Mouse (Mus musculus): ENCODE measurements around the gene Ttll11. TPM values are rescaled to one million over a fixed set of nuclear protein-coding genes. Genes with fewer than 3 reads are reported as not detected.

The Ttll11 gene
- polyA plus RNA-seq, 1 experiment from 2014 or later: 1.5 TPM

DNA sequence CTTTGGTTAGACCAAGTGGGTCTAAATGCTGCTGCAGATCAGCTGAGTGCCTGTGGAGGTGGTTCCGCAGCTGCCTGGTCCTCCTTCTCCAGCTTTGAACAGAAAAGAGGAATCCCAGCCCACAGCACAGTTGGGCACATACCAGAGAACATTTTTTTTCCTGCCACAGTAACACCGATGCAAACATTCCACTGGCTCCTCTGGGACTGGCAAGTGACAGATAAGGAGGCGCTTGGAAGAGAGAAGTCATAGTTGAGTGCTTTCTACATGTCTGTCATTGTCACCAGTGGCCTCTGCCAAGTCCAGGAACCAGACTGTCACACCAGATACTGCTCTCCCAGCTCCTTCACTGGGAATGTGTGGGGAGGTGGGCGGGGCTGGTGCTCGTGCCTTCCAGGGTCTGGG lies 204.1 kb downstream of the Ttll11 start:
- Histone ChIP-seq H3K36me3 (ENCODE audit: insufficient read depth, low read length) (no peaks in the 10 kb centered on the region), H3K9me3 (replicated peaks; ENCODE audit: low read length) (no peaks in the 10 kb centered on the region), H3K4me3 (replicated peaks; ENCODE audit: low read depth, low read length) (no peak overlapping the region), H3K4me2 (ENCODE audit: low read length) (no peak overlapping the region), H3K9ac (ENCODE audit: low read depth, low read length) (no peak overlapping the region), H3K27ac (no peak overlapping the region), H3K27me3 (ENCODE audit: insufficient read depth, low read length) (no peaks in the 10 kb centered on the region), H3K4me1 (replicated peaks; ENCODE audit: insufficient read depth, low read length) (no peaks in the 10 kb centered on the region)
- DNase-seq (ENCODE audit: low spot score): peak; percentile 6
- ATAC-seq (replicated peaks; ENCODE audit: low FRiP score, low read depth): no peak
- WGBS: 39% methylated on average over 5 of the region's 5 CpGs
- no peak for TF ChIP-seq CTCF (IDR thresholded peaks at IDR 0.05; ENCODE audit: low read depth)

DNA sequence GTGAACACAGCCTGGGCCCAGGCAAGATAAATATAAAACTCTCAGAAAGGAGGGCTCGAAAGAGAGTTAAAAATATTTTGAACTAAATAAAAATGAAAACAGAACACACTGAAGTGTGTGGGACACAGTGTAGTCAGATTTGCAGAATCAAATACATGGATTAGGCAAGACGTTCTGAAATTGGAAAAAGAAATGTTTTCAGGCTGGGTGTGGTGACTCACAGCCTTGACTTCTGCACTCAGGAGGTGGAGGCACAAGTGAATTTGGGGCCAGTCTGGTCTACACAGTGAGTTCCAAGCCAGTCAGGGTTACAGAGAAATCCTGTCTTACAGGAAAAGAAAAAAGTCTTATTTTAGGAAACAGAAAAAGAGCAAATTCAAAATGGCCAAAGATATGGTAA lies 209.2 kb downstream of the Ttll11 start:
- no peak for ATAC-seq (replicated peaks; ENCODE audit: low FRiP score, low read depth)
- no peak for DNase-seq (ENCODE audit: low spot score)
- TF ChIP-seq CTCF (IDR thresholded peaks at IDR 0.05; ENCODE audit: low read depth): no peak
- Histone ChIP-seq H3K4me3 (replicated peaks; ENCODE audit: low read depth, low read length) (no peak overlapping the region), H3K36me3 (ENCODE audit: insufficient read depth, low read length) (no peaks in the 10 kb centered on the region), H3K9ac (ENCODE audit: low read depth, low read length) (no peak overlapping the region), H3K27me3 (ENCODE audit: insufficient read depth, low read length) (no peaks in the 10 kb centered on the region), H3K27ac (no peak overlapping the region), H3K4me2 (ENCODE audit: low read length) (no peak overlapping the region), H3K4me1 (replicated peaks; ENCODE audit: insufficient read depth, low read length) (no peaks in the 10 kb centered on the region), H3K9me3 (replicated peaks; ENCODE audit: low read length) (no peaks in the 10 kb centered on the region)
- WGBS: 85% methylated on average over 2 of the region's 2 CpGs

- Histone ChIP-seq H3K4me3 (replicated peaks; ENCODE audit: low read depth, low read length) (no peak overlapping the region), H3K27ac (no peak overlapping the region), H3K27me3 (ENCODE audit: insufficient read depth, low read length) (no peaks in the 10 kb centered on the region), H3K4me2 (ENCODE audit: low read length) (no peak overlapping the region), H3K36me3 (ENCODE audit: insufficient read depth, low read length) (no peaks in the 10 kb centered on the region), H3K9ac (ENCODE audit: low read depth, low read length) (no peak overlapping the region), H3K9me3 (replicated peaks; ENCODE audit: low read length) (no peaks in the 10 kb centered on the region), H3K4me1 (replicated peaks; ENCODE audit: insufficient read depth, low read length) (no peaks in the 10 kb centered on the region)
- WGBS: 91% methylated on average over 12 of the region's 12 CpGs
- ATAC-seq (replicated peaks; ENCODE audit: low FRiP score, low read depth): no peak
- no peak for DNase-seq (ENCODE audit: low spot score)
- no peak for TF ChIP-seq CTCF (IDR thresholded peaks at IDR 0.05; ENCODE audit: low read depth)
These were observed 210.3 kb downstream of the Ttll11 start for GRCm38 (mm10) chr2:35769398-35769797.

DNA sequence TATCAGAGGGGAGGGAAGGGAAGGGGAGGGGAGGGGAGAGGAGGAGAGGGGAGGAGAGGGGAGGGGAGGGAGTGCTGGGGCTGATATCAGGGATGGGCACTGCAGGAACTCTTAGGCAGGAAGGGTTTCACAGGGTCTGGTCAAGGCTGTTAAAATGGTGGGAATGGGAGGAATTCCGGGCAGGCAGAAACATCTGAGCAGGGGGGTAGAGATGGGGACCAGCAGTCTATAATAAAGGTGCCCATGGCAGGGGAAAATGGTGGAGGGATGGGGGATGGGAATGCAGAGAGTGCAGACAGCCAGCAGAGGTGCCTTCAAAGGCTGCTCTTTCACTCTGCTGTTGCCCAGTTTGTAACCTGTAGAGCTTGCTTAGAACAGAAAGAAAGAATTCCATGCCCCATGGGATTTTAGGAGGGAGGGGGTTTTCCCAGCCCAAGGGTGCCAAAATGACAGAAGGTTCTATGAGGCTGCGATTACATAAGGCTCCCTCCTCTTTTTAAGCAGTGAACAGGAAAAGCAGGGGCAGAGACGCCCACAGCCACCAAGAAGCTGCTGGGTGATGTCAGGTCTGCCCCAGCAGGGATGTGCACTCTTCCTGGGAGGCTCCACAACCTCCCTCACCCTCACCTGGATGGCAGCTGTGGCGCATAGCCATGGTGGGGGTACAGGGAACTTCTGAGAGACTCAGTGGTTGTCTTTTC lies 211.0 kb downstream of the Ttll11 start:
- no peak; the same call in 1 of the 2 replicates for ATAC-seq (replicated peaks; ENCODE audit: low FRiP score, low read depth)
- no peak overlapping the region for H3K27ac ChIP-seq
- 42% methylated on average over 4 of the region's 4 CpGs for WGBS
- TF ChIP-seq CTCF (IDR thresholded peaks at IDR 0.05; ENCODE audit: low read depth): no peak
- H3K9ac ChIP-seq (ENCODE audit: low read depth, low read length): no peak overlapping the region
- H3K4me2 ChIP-seq (ENCODE audit: low read length): no peak overlapping the region
- H3K9me3 ChIP-seq (replicated peaks; ENCODE audit: low read length): no peaks in the 10 kb centered on the region
- no peaks in the 10 kb centered on the region for H3K27me3 ChIP-seq (ENCODE audit: insufficient read depth, low read length)
- no peak overlapping the region for H3K4me3 ChIP-seq (replicated peaks; ENCODE audit: low read depth, low read length)
- DNase-seq (ENCODE audit: low spot score): no peak
- H3K4me1 ChIP-seq (replicated peaks; ENCODE audit: insufficient read depth, low read length): no peaks in the 10 kb centered on the region
- no peaks in the 10 kb centered on the region for H3K36me3 ChIP-seq (ENCODE audit: insufficient read depth, low read length)

DNA sequence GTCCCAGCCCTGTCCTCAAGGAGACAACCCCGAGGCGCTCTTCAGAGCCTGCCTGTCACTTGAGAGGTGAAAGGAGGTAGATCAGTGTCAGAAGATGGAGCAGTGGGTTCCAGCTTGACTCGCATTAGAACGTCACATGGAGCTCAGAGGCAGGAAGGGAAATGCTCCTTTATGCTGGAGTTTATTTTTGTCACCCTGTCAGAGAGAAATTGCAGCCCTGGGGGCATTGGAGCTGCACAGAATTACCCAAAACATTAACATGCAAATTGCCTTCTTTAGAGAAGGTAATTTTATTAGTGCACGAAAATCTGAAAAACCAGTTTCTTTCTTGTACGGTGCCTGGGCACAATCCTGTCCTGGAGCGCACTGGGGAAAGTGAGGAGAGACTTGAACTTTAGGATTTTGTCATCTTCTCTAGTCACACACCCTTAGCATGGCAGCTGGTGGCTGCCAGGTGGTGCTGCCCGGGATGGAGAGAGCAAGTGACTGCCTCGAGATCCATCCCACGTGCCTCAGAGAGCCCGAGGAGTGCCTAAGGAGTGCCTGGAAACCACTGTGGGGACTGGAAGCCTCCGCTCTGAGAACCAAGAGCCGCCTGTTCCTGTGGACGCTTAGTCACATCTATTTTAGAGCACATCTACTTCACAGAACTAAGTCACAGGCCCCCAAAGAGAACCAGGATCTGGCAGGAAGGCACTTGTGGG lies 211.7 kb downstream of the Ttll11 start:
- Histone ChIP-seq H3K9me3 (replicated peaks; ENCODE audit: low read length) (no peaks in the 10 kb centered on the region), H3K9ac (ENCODE audit: low read depth, low read length) (no peak overlapping the region), H3K4me3 (replicated peaks; ENCODE audit: low read depth, low read length) (no peak overlapping the region), H3K4me1 (replicated peaks; ENCODE audit: insufficient read depth, low read length) (no peaks in the 10 kb centered on the region), H3K36me3 (ENCODE audit: insufficient read depth, low read length) (no peaks in the 10 kb centered on the region), H3K4me2 (ENCODE audit: low read length) (no peak overlapping the region), H3K27ac (no peak overlapping the region), H3K27me3 (ENCODE audit: insufficient read depth, low read length) (no peaks in the 10 kb centered on the region)
- no peak for DNase-seq (ENCODE audit: low spot score)
- ATAC-seq (replicated peaks; ENCODE audit: low FRiP score, low read depth): no peak
- WGBS: 37% methylated on average over 14 of the region's 14 CpGs
- TF ChIP-seq CTCF (IDR thresholded peaks at IDR 0.05; ENCODE audit: low read depth): no peak

- Histone ChIP-seq H3K9ac (ENCODE audit: low read depth, low read length) (no peak overlapping the region), H3K27me3 (ENCODE audit: insufficient read depth, low read length) (no peaks in the 10 kb centered on the region), H3K4me3 (replicated peaks; ENCODE audit: low read depth, low read length) (no peak overlapping the region), H3K36me3 (ENCODE audit: insufficient read depth, low read length) (no peaks in the 10 kb centered on the region), H3K4me1 (replicated peaks; ENCODE audit: insufficient read depth, low read length) (no peaks in the 10 kb centered on the region), H3K4me2 (ENCODE audit: low read length) (no peak overlapping the region), H3K27ac (no peak overlapping the region), H3K9me3 (replicated peaks; ENCODE audit: low read length) (no peaks in the 10 kb centered on the region)
- WGBS: 32% methylated on average over 8 of the region's 8 CpGs
- no peak for TF ChIP-seq CTCF (IDR thresholded peaks at IDR 0.05; ENCODE audit: low read depth)
- ATAC-seq (replicated peaks; ENCODE audit: low FRiP score, low read depth) (no peak), DNase-seq (ENCODE audit: low spot score) (no peak)
These were observed 215.4 kb downstream of the Ttll11 start for GRCm38 (mm10) chr2:35764328-35764727.
